9 mouse cellular contexts compared by ENCODE assay signal in genomic region chr4:116991366-116991765, GRCm38 (mm10). TPM values are rescaled to one million over a fixed set of nuclear protein-coding genes. Genes with fewer than 3 reads are reported as not detected.
DNase-seq lines count a peak whose midpoint lies in the region; ATAC-seq lines count a peak whose summit lies in the region.
"Had no signal": no experiment of that assay in that cellular context is flagged by ENCODE, and none has a peak within 500 bp of the region (broad histone marks: within the 10 kb centered on the region; RNA-seq: fewer than 3 reads in every experiment).

No protein-coding gene starts in this region.

- DNase-seq in kidney, adult 11 months = peak; percentile 80
- peak; percentile 91 for DNase-seq in brain, adult 2 months (ENCODE audit: low read depth, low spot score)
- peak; percentile 81 to 84 for DNase-seq in heart, postnatal 36 days
- peak; percentile 83 to 84 for DNase-seq in left cerebral cortex, postnatal 25 days (ENCODE audit: low spot score in 2 of 2)
- DNase-seq in spleen, postnatal 14 days (ENCODE audit: low spot score in 2 of 2) = peak; percentile 70 to 83

- 15% methylated on average over 7 of the region's 7 CpGs for WGBS in kidney, embryonic 16.5 days
- WGBS in midbrain, embryonic 13.5 days = 9% methylated on average over 7 of the region's 7 CpGs

- intact Hi-C loops in heart, postnatal 36 days (cut with DNase I) = loop anchor here (1.0 to 5.0 kb wide), 2 partner anchors 163 to 919 kb away; no protein-coding TSS in a partner anchor
- intact Hi-C loops in left cerebral cortex, postnatal 25 days (cut with DNase I) = loop anchor here (1.0 to 5.0 kb wide), 2 partner anchors 164 to 269 kb away; partner anchors contain the start of gene Tesk2

- no peaks in the 10 kb centered on the region for H3K27me3 ChIP-seq in kidney, embryonic 16.5 days (ENCODE audit: insufficient read depth, low read length)
- no peaks in the 10 kb centered on the region for H3K27me3 ChIP-seq in erythroblast, embryonic 14.5 days (ENCODE audit: control insufficient read depth)
- H3K27me3 ChIP-seq in midbrain, embryonic 13.5 days = no peaks in the 10 kb centered on the region
- H3K27me3 ChIP-seq: embryonic facial prominence, embryonic 12.5 days had no signal

- peaks cover 23% of the 10 kb centered on the region for H3K4me1 ChIP-seq in kidney, embryonic 16.5 days (ENCODE audit: insufficient read depth, low read length)
- H3K4me1 ChIP-seq in erythroblast, embryonic 14.5 days (ENCODE audit: control insufficient read depth) = peaks cover 68% of the 10 kb centered on the region
- H3K4me1 ChIP-seq in midbrain, embryonic 13.5 days (replicated peaks) = peaks cover 26% of the 10 kb centered on the region

- H3K9me3 ChIP-seq in kidney, embryonic 16.5 days (ENCODE audit: low read length) = no peaks in the 10 kb centered on the region
- H3K9me3 ChIP-seq in erythroblast, embryonic 14.5 days (ENCODE audit: control insufficient read depth, low read length) = no peaks in the 10 kb centered on the region
- H3K9me3 ChIP-seq in midbrain, embryonic 13.5 days = no peaks in the 10 kb centered on the region
- H3K9me3 ChIP-seq: embryonic facial prominence, embryonic 12.5 days had no signal

- peaks cover 3% of the 10 kb centered on the region; the same call in 1 of the 2 replicates for H3K36me3 ChIP-seq in kidney, embryonic 16.5 days (ENCODE audit: insufficient read depth, low read length)
- H3K36me3 ChIP-seq in erythroblast, embryonic 14.5 days (ENCODE audit: control insufficient read depth) = peaks cover 76% of the 10 kb centered on the region
- H3K36me3 ChIP-seq in midbrain, embryonic 13.5 days = peaks cover 38% of the 10 kb centered on the region

- ATAC-seq in kidney, embryonic 16.5 days (ENCODE audit: low FRiP score, low TSS enrichment) = no peak
- no peak for ATAC-seq in midbrain, embryonic 13.5 days

- no peak overlapping the region for H3K4me3 ChIP-seq in kidney, embryonic 16.5 days (ENCODE audit: low read length)
- peak overlapping the region; percentile 90 for H3K4me3 ChIP-seq in erythroblast, embryonic 14.5 days (replicated peaks)
- no peak overlapping the region for H3K4me3 ChIP-seq in midbrain, embryonic 13.5 days (replicated peaks)
- H3K4me3 ChIP-seq: embryonic facial prominence, embryonic 12.5 days had no signal

- no peak overlapping the region for H3K9ac ChIP-seq in kidney, embryonic 16.5 days (replicated peaks; ENCODE audit: low read length)
- H3K9ac ChIP-seq in midbrain, embryonic 13.5 days (replicated peaks) = no peak overlapping the region
- H3K9ac ChIP-seq: embryonic facial prominence, embryonic 12.5 days had no signal

- no peak overlapping the region for H3K27ac ChIP-seq in kidney, embryonic 16.5 days (ENCODE audit: low read length)
- peak overlapping the region; percentile 45; the same call in 1 of the 2 replicates for H3K27ac ChIP-seq in midbrain, embryonic 13.5 days
- H3K27ac ChIP-seq: embryonic facial prominence, embryonic 12.5 days had no signal

- no peak overlapping the region for H3K4me2 ChIP-seq in kidney, embryonic 16.5 days (replicated peaks; ENCODE audit: low read depth, low read length)
- no peak overlapping the region for H3K4me2 ChIP-seq in midbrain, embryonic 13.5 days (replicated peaks)
- H3K4me2 ChIP-seq: embryonic facial prominence, embryonic 12.5 days had no signal

RNA-seq across cellular contexts. Expression of gene Urod, which starts 2.8 kb away (rescaled TPM):
- polyA plus RNA-seq in kidney, embryonic 16.5 days (2015; fragmentation: Nextera tagmentation; extraction: Ambion mirVana) = 107 and 109 TPM in 2 replicates
- polyA plus RNA-seq in erythroblast, embryonic 14.5 days (2012) = 90.7 and 131 TPM in 2 replicates
- total RNA-seq in heart, postnatal 36 days (2021) = 100 to 1,000 TPM; 100 to 101 TPM
- 10 to 100 TPM; 50.4 to 62.1 TPM for total RNA-seq in left cerebral cortex, postnatal 25 days (2021)
- 73.4 and 73.6 TPM in 2 replicates for polyA plus RNA-seq in midbrain, embryonic 13.5 days (2015; fragmentation: Nextera tagmentation; extraction: Ambion mirVana)

RNA-seq across cellular contexts. Expression of gene Hectd3, which starts 3.8 kb away (rescaled TPM):
- polyA plus RNA-seq in kidney, embryonic 16.5 days (2015; fragmentation: Nextera tagmentation; extraction: Ambion mirVana) = 11.5 and 12.4 TPM in 2 replicates
- polyA plus RNA-seq in erythroblast, embryonic 14.5 days (2012) = 3.1 and 6.0 TPM in 2 replicates
- total RNA-seq in heart, postnatal 36 days (2021) = 10 to 100 TPM; 17.3 to 17.4 TPM
- 10 to 100 TPM; 36.8 to 44.2 TPM for total RNA-seq in left cerebral cortex, postnatal 25 days (2021)
- polyA plus RNA-seq in midbrain, embryonic 13.5 days (2015; fragmentation: Nextera tagmentation; extraction: Ambion mirVana) = 18.3 and 20.2 TPM in 2 replicates

RNA-seq across cellular contexts. Expression of gene Eif2b3, which starts 27.8 kb away (rescaled TPM):
- 45.2 and 45.8 TPM in 2 replicates for polyA plus RNA-seq in kidney, embryonic 16.5 days (2015; fragmentation: Nextera tagmentation; extraction: Ambion mirVana)
- polyA plus RNA-seq in erythroblast, embryonic 14.5 days (2012) = 0.44 and 0.58 TPM in 2 replicates
- 10 to 100 TPM; 15.5 to 18.9 TPM for total RNA-seq in heart, postnatal 36 days (2021)
- 10 to 100 TPM; 18.5 to 19.7 TPM for total RNA-seq in left cerebral cortex, postnatal 25 days (2021)
- 45.5 and 50.2 TPM in 2 replicates for polyA plus RNA-seq in midbrain, embryonic 13.5 days (2015; fragmentation: Nextera tagmentation; extraction: Ambion mirVana)

Comparison
In these comparisons a context has a peak if more than half of its experiments do, and no peak if none do; other contexts are left out.
1. RNA of gene Eif2b3, which starts 27.8 kb away (polyA plus RNA-seq): 45.5 to 50.2 TPM in midbrain, embryonic 13.5 days and 45.2 to 45.8 TPM in kidney, embryonic 16.5 days; 0.44 to 0.58 TPM in erythroblast, embryonic 14.5 days; every median in the first group is over 10 times any median in the second.
2. Peak in every context shown above with its lines, with median percentiles within 50 percentile points of each other: DNase-seq.